Mouse (Mus musculus): Measurements from ENCODE around the gene Vmn1r158.
"Not testable (repeated sequence)": the region's sequence is repeated elsewhere in the genome, so short reads cannot be mapped to it uniquely, and the experiment has no call there.

The Vmn1r158 gene

GRCm38 (mm10) chr7:22790682-22791081 lies at the start of gene Vmn1r158:
Gene Vmn1r158 (minus strand): TSS chr7:22790782.
- not testable (repeated sequence) for DNase-seq (ENCODE audit: low spot score)

- not testable (repeated sequence) for DNase-seq (ENCODE audit: low spot score)
Measured at GRCm38 (mm10) chr7:22775981-22776380, 14.6 kb downstream of the Vmn1r158 start.

DNA sequence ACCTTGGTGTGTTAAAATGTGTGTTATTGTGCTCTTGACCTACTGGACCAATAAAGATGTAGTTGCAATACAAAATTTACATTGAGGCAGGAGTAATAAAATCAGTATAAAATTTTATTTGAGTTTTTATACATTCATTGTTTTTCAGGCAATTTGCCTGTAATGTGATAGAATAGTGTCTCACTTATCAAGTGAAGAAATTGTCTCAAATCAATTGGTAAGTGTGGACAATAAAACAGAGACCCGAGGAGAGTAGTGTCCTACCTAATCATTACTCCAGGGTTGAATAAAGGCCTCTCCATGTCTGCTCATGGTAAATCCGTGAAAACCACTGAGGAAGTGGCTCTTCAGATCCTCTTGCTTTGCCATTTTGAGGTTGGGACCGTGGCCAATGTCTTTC lies 29.2 kb downstream of the Vmn1r158 start, which contains the start of gene Vmn1r157:
Gene Vmn1r157, plus strand, starts transcription at position 301 of the 400 bp plus-strand sequence.
- DNase-seq (ENCODE audit: low spot score), result not testable (repeated sequence)
